Mouse (Mus musculus) kidney, adult 11 months (tissue): Measurements from ENCODE around the gene Itln1.

Experiments used
- DNase-seq: peaks from one replicate; pipeline ENCODE4 v3.0.0; 2022

Itln1 gene

DNA sequence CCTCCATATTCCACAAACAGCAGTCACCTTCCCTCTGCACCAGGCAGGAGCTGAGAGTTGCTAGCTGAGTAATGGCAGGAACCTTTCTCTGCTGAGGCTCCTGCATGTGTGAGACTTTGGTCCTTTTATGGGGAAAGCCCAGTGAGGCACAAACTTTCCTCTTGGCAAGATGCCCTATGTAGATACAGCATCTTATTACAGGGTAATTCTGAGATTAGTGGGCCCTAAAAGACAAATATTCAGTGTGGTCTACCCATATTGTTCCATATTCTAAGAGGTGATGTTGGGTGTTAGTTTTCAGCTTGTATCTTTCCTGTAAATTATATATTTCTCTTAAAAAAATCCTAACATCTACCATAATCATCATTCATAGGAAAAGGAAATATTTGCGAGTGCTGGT lies at the start of gene Itln1:
Gene Itln1 (minus strand): TSS at position 101 of the 400 bp plus-strand sequence.
- no peak for DNase-seq

DNA sequence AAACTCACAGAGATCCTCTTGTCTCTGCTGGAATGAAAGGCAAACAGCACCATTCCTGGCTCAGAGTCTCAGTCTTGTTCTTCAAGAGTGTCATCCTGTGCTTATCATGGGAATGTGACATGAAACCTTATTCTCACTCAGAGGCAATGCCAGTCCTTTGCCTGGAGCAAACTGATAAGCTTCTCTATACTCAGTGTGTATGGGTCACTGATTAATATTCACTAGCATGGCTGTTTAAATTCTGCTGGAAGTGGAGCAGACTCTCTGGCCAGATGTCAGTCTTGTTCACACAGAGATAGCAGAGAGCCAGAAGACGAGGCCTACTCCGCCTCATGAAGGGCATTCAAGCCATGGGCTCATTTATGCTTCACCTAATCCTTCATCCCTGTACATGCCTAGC lies 49.5 kb upstream of the Itln1 start:
- no peak for DNase-seq

DNA sequence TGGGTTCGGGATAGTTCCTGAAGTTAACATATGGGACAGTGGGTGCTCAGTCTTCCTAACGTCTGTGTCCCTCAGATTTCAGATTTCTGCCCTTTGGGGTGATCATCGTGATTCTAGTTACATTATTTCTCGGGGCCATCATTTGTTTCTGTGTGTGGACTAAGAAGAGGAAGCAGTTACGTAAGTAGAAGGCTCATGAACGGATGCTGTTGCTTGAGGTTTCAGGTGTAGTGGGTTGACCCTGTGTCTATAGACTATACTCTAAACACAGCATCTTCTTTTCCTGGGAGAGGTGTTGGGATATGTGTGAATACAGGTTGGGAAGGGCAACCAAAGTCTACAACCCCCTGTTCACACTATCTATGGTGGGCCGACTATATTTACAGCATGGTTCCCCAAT lies 42.1 kb upstream of the Itln1 start:
- DNase-seq = no peak

DNA sequence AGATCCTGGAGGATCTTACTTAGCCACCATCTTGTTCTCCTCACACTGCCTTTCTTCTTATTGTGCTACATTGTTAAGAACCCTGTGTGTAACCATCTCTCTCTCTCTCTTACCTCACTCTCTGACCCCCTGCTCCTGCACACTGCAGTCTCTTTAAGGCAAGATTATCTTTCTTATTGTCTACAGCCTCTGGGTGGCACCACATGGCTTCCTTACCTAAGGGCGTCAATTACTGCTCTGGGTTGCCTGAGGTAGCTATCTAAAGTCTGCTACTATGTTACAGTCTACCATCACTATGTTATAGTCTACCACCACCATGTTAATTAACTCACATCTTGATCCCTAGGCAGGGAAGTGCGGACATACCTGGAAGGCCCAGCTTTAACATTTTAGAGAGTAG lies 33.3 kb upstream of the Itln1 start:
- no peak for DNase-seq

DNA sequence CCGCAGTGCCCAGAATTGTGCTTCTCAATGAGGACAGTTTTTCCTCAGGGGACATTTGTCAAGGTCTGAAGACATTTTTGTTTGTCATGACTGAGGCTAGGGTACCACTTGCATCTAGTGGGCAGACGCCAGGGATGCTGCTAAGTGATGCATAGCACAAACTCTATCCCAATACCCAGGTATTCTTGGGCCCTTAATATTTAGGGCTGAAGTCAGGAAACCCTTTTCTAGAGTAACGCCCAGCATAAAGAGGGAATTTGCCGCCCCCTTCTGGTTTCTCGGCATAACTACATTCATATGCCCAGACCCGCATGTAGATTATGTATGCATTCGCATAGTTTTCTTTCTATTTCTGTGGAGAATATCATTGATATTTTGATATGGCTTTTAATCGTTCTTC lies 31.7 kb upstream of the Itln1 start:
- peak; percentile 16 for DNase-seq

DNA sequence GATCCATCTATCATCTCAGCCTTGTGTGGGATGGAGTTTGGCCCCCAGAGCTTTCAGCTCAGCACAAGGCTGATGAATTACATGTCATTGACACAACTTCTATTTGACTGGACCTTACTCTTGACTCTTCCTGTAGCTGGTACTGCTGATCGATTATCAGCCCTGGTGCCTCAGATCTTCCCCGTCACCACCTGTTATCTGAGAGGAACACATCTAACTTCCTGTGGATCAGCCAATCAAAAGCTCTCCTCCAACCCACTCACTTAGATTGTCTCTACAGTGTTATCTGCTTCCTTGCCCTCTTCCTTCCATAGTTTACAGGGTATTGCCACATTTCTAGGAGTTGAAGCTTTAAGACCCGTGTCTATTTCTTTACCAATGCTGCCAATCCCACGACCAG lies 30.8 kb upstream of the Itln1 start:
- DNase-seq = no peak

DNA sequence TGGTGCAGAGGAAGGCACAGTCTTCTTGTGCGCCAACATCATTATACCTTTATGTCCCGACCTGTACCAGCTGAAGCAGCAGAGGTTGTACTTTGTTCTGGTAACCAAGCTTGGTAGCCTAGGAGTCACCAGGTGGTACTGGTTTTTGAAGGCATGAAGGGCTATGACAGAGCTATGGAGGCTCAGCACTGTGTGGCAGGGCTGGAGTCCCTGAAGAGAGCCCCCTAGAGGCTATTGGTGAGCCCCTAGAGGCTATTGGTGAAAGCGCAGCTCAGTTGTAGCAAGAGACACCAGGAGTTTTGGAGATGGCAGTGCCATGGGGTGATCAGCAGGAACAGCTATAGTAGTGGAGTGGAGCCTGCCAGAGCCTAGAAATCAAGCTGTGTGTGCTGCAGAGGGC lies 29.2 kb upstream of the Itln1 start:
- DNase-seq = peak; percentile 8

DNA sequence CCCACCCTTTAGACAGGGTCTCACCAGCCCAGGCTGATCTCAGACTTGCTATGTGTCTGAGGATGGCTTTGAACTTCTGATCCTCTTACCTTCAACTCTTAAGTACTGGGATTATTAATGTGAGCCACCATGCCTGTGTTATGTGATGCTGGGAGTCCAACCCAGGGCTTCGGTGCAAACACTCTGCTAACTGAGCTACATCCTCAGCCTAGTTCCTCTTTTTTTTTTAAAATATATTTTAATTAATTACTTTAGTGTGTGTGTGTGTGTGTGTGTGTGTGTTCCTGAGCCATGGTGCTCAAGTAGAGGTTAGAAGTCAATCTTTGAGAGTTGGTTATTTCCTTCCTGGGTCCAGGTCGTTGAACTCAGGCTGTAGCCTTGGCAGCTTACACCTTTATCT lies 27.9 kb upstream of the Itln1 start:
- no peak for DNase-seq

DNA sequence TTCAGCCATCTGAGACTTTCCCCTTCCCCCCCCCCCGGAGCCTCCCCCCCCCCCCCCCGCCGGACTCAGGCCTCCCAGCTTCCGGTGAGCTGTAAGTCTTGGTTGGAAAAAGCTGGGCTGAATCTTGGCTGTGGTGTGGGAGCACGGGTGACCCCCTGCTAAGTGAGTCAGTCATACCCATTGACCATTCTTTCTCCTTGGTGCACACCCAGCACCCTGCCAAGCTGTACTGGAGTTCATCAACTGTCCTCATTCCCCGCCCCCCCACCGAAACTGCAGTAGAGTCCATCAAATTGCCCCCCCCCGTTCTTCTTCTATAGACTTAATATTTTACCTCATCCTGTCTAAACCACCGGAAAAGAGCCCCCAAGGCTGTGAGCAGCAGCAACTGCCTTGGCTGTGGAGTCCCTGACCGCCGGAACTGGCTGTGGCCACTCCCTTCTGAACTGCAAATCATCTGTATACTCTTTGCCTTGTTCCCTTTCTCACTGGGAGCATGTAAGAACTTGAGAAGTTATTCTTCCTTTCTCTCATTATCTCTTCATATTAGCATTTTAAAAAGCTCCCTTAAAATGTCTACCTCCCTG lies 26.6 kb upstream of the Itln1 start:
- no peak for DNase-seq

DNA sequence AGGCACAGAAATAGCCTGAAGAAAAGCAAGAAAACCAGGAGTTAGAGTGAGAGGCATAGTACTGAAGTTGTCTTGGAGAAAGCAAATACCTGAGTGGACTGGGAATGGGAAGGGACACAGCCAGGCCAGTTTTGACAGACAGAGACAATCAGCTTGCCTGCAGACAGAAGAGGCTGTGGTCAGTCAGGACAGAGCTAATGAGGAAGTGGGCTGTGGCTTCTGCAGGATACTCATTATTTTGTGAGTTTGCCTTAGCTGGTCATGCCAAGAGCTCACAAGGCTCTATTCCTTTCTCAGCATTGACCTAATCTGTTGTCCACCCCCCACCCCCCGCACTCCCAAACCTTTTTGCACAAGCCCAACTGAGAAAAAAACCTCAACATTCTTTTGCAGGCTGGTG lies 26.1 kb upstream of the Itln1 start:
- no peak for DNase-seq

DNA sequence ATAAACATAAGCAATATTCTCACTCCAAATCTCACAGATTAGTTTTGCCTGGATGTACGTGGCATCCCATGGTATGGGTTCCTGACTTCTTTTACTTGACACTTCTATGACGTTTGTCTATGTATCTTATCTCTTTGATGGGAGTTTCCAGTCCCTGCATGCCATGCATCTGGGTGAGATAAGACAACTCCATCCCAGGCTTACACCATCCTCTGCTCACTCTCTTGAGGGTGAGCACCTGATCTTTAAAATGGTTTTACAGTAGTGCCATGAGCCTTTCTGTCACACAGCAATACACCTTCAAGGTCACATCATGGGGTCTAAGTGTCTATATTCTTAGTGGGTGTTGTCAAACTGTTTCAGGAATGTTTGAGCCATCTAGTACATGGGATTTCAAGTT lies 25.2 kb upstream of the Itln1 start:
- DNase-seq = no peak

DNA sequence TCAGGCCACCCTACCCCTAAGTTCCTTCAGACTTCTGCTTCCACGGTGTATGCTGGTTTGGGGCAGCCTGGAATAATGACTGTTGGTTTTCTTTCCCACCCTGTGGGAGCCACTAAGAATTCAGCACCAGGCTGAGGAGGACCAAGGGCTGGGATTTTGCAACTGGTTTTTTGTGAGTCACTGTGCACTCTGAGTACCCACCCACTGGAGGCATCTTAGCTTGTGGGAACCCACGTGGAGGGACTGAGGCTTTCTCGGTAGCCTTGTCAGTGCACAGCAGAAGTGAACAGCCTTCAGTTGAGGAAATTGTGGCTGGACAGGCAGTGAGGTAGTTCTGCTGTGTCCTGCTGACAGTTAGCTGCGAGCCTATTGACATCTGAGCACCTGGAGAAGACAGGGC lies 23.8 kb upstream of the Itln1 start, which contains the start of gene Cd244a:
Gene Cd244a (plus strand): TSS at position 296 of the 400 bp plus-strand sequence.
- DNase-seq = no peak

DNA sequence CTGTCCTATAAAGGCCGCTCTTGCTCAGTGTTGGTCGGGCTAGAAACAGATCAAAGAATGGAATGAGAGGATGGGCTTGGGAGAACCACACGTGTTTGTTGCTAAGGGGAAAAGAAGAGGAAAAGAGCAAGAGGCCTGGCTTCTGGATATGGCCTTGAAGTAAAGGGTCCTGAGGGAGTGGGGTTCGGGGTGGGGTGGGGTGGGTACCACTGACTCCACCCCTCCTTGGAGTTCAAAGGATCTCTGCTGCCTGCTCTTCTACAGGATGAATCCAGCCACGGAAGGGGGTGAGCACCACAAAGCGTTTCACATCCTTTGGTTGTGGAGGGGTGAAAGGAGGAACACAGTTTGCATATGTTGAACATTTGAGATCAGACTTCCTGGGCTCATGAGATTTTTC lies 23.3 kb upstream of the Itln1 start:
- no peak for DNase-seq

DNA sequence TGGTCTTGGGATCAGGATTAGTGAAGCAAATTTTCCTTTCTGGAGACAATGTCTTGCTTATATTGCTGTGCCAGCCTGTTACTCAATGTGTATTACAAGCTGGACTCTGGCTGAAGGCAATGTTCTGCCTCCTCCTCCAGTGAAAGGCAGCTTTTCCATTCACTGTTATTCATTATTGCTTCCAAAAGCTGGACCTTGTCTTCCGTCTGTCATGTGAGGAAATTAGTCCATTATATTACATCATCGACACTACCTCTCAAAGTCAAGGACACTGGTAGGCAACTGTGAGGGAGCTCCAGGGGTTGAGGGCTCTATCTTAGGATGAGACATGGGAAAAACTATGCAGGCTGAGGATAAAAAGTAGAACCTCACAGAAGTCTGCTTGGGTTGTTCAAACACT lies 21.3 kb upstream of the Itln1 start:
- no peak for DNase-seq

DNA sequence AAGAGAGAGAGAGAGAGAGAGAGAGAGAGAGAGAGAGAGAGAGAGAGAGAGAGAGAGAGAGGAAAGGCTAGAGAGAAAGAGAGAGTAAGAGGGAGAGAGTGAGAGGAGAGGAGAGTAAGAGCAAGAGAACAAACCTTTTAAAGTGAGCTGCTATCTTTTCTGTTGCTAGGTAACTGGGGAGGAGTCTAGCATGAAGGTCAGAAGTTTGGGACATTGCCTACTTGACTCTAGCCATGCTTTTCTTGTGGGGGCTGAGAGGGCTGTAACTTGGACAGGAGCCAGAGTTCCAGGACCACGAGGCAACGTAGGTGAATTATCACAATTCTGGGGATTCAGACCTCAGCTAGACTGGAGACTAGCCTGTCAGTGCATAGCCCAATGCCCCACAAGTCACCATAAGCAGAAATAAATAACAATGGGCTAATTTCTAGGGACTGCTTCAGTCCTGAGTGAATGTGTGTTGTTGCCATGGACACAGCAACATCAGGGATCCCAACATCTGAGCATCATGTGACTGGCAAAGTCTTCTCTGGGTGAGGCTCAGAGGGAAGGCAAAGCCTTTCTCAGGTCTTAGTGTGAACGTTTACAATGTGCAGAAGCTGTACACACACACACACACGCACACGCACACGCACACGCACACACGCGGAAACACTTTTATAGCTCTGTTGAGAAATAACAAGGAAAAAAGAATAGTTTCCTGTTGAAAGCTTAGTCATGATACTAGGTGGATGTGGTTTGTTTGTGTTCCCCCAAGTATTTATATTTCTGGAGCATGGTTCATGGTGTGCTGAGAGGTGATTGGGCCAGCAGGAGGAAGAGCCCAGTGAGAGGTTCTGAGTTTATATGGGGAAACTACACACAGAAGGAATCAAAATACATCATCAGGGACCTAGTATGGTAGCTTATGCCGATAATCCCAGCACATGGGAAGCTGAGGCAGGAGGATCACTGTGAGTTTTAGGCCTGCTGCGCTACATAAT lies 18.6 kb upstream of the Itln1 start:
- DNase-seq = no peak

DNA sequence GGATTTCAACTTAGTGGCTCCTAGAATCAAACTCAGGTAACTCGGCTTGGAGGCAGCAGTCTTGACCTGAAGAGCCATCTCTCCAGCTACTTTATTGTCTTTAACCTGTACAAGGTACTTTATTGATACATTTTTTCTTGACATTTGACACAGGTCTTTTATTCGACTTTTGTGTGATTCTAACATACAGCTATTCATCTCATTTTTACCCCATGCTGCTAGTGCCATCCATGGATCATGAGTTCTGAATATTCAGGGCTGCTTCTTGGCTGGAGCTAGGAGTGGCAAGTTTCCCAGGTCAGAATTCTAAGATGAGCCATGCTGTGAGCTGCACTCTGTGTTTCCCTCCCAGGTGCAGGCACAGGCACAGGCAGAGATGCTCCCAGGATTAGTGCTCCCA lies 17.1 kb upstream of the Itln1 start:
- no peak for DNase-seq

DNA sequence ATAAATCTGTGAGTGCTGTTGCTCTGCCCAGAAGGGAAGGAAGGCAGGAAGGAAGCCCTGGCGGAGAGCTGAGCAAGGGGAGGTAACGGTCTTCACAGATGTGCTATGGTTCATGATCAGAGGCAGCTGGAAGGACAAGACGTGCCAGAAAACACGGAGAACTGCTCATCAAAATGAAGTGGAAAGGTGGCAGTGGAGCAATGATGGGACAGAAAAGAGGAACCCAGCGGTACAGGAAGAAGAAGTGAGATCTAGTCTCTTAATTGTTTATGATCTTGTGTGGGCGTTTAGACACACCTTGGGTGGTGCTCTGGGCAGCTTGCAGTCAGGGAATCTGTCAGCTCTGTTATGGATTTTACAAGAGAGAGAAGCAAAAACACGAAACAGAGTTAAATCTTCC lies 16.2 kb upstream of the Itln1 start:
- no peak for DNase-seq

DNA sequence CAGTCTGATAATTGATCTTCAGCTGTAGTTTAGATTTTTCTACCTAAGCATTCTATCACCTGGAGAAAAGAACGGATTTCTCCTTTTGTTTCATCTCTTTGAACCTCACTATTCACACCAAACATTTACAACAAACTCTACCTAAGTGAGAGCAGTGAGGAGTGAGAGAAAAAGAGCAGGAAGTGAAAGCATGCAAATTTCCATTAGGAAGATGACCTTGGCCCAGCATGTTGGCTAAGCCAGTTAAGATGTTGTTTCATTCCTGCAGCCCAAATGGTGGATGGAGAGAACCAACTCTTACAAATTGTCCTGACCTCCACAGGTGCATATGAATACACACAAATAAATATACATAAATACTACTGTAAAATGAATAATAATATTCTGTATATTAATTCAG lies 5.6 kb upstream of the Itln1 start:
- no peak for DNase-seq

DNA sequence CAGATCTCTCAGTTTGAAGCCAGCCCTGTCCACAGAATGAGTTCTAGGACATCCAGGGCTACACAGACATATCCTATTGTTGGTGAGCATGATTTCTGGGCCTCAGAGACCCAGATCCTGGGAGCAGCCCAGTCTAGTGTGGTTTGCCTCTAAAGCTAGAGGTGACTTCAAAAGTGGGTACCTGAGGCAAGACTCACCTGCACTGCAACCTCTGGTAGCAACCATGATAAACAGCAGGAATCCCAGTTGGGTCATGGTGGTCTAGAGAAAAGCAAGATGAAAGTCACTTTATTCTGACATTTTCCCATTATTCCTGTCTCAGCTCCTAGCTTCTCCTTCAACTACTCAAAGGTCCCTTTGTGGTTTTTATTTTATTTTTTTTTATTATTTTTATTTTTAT lies 537 bp downstream of the Itln1 start:
- DNase-seq = no peak

DNA sequence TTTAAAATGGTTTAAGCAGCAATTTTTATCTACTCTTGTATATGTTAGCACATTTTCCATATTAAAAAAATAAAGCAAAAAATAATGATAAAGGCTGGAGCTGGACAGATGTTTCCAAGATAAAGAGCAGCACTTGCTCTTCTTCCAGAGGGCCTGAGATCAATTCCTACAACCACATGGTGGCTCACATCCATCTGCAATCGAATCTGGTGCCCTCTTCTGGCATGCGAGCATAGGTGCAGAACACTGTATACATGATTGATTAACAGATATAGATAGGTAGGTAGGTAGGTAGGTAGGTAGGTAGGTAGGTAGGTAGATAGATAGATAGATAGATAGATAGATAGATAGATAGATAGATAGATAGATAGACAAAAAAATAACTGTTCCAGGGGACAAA lies 2.3 kb downstream of the Itln1 start:
- no peak for DNase-seq

DNA sequence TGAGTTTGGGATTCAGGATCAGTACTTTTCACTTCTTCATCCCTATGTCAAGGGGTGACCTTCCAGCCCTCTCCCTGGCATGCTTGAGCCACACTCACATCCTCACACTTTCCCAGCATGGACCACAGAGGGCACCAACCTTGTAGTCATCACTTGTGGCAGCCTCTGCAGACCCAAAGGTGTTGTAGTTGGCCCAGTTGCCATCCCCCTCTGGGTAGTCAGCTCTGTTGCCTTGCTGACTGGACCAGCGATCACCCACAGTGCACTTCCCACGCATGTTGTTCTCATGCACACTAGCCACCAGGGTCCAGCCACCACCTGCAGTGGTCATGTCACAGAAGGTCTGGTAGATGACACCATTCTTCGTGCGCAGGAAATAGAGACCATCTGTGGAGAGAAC lies 3.7 kb downstream of the Itln1 start:
- DNase-seq = no peak

DNA sequence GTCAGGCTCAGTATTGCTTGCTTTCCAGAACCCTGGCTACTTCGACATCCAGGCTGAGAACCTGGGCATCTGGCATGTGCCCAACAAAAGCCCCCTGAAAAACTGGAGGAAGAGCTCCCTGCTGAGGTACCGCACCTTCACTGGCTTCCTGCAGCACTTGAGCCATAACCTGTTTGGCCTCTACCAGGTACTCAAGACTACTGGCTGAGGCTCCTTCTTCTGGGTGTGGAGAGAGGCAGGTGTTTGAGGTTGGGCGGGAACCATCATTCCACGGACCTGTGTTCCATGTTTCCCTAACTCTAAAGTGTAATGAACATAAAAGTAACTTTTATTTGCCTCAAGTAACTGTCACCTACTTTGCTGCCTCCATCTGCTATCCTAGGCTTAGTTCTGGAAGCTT lies 19.5 kb downstream of the Itln1 start:
- no peak for DNase-seq

DNA sequence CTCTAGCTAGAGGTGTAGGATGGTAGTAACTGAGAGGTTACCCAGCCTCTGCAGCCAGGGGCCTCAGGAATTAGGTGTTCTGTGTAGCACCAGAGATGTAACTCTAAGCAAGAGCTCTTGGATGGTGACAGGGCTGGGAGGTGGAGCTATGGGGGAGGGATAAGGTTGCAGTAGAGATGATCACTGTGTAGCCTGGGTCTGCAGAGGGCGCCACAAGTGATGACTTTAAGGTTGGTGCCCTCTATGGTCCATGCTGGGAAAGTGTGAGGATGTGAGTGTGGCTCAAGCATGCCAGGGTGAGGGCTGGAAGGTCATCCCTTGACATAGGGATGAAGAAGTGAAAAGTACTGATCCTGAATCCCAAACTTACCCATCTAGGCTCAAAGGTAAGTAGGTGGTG lies 20.1 kb downstream of the Itln1 start:
- no peak for DNase-seq

DNA sequence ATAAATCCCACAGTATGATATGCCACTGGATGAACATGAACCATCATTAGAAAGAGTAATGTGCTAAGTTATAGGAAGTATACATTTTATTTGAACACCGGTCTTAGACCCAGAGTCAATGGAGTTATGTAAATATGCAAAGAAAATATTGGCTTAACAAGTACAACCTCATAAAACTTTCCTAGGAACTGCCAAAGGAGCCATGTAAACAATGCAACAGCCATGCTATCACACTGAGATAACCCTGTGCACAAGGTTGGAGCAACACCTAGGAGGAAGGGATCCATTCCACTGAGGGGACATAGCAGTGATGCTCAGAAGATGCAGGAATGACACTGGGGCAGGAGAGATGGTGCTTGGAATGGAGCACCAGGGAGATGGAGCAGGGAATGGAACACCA lies 21.3 kb downstream of the Itln1 start:
- no peak for DNase-seq

DNA sequence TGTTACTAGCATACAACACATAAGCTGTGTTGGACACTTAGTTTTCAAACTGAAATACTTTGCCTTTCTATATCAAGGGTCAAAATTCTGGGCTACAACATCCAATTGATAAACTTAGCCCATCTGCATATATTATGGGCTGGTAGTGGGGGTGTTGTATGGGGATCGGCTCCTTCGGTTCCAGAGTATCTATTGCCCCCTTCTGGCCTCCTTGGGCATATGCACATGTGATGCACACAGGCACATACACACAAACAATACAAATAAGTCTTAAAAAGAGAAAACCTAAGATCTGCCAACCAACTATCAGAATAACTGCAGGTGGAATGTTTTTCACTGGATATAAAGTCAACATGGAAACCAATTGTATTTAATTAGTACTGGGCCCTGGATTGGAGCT lies 21.9 kb downstream of the Itln1 start:
- no peak for DNase-seq
